Mouse (Mus musculus): ENCODE data around the gene Rad51b.

The Rad51b gene

DNA sequence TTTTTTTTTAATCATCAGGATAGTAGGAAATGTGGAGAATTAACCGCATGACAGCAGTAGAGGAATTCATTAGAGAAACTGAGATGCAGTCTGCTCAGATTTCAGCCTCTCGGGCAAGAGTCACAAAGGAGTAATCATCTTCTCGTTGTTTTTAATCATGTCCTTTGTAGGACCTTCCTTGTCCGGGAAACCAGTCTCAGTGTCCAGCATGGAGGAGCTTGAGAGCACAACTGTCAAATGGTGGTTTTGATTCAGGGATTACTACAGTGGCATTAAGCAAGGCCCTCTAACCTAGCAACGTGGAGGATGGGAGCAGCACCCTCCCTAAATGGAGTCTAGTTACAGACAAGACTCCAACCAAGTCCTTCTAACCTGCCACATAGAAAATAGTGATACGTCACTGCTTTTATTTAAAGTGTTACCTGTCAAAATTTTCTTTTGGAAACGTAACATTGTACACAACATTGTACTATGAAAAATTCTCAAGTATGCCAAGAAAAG lies 278.0 kb downstream of the Rad51b start:
- in situ Hi-C loops (cut with MboI, MseI) = no loop called here

DNA sequence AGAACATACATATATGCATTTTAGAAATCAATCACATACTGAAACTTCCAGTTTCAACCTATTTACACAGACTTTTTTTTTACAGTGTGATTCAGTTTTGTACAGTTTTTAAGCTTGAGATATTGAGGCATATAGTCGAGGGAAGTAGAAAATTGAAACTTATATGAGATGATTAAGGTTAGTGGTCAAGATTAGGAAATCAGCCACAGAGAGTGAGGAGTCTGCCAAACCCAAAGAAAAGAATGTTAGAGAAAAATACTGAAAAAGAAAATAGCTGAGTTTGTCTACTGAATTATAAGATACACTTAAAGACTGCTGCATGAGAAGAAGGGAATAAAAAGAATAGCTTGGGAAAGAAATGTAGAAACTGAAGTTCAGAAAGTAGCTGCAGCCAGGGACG lies 280.4 kb downstream of the Rad51b start:
- in situ Hi-C loops (cut with MboI, MseI) = no loop called here

DNA sequence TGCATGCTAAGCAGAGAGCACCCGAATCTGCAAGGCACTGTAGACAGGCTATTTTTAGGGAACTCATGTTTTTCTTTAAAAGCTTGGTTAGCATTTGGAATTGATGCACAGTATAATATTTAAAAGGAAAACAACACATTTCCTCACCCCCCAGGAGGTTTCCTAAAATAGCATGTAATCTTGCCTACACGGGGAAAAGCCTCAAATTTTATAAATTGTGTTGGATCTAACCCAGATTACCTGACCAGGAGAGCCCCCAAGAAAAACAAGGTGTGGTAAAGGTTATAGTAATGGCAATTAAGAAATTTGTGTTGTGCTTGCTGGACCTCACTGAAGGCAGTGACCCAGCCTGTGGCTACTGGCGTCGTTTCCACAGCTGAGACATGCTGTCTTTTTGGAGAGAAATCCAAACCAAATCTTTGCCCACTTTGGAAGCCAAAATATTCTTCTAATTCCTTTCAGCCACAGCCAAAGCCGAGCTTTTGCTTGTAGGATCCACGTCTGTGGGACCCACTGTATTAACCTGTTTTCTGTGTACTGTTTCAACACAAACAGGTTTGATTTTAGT lies 282.0 kb downstream of the Rad51b start:
- in situ Hi-C loops (cut with MboI, MseI) = no loop called here

DNA sequence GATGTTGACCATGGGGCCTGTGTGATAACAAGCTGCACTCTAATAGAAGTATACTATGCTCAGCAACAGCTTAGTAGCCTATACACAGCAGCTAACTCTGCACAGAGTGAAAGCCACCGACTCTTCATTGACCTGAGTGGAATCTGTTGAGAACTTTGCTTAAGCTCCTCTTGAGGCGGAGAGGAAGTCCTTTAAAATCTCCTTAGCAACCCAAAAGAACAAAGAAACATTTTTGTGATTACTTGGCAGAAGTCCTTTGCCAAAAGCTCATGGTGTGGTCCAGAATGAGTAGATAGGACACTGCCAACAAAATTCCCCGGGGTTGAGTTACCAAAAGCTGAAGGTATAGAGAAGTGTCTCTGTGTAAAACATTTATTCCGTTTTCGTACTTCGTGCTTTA lies 282.8 kb downstream of the Rad51b start:
- in situ Hi-C loops (cut with MboI, MseI) = no loop called here

DNA sequence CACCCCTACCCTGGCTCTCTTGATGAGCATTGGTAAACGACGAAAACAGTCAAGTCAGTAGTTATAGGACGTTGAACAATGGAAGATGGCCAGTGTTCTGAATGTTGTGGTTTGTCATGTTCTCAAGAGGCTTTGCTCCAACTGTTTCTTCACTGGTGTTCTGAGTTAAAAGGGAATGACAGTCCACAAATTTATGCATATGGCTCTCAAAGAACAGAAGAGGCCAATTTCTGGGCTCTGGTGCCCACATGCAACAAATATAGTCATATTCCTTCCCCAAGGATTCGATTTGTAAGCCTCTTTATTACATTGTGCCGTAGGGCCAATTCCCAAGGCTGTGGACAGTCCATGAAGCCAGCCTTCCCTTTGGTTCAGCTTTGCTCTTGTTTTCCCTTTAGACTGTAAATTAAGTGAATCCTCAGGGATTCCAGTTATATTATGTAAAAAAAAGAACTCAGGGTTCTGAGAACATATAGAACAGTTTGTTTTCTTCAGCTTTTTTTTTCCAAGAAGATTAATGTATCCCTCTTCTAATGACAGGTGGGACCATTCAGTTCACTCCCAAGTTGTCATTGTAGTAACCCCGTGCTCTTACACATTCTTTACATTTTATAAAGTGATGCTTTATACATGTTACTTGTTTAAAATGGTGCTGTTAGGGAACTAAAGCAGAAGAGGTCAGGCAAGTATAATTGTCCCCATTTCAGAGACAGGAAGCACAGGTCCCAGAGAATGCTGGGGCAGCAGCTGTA lies 287.6 kb downstream of the Rad51b start:
- in situ Hi-C loops (cut with MboI, MseI) = no loop called here

DNA sequence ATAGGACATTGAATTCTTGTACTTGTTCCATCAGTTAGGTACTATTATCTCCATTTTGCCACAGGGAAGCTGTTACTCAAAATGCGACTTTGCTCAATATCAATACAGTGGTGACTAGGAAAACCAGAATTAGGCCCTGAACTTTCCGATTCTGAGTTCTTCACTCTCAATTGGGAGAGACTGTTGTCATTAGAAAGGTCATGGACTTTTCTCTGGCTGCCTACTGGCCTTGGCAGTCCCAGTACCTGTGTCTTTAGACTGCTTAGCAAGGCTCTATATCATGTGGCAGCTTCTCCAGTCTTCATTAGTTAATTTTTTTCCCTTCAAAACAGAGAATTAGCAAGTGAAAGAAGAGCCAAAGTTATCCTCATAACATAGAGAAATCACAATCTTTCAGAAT lies 288.3 kb downstream of the Rad51b start:
- in situ Hi-C loops (cut with MboI, MseI) = no loop called here

DNA sequence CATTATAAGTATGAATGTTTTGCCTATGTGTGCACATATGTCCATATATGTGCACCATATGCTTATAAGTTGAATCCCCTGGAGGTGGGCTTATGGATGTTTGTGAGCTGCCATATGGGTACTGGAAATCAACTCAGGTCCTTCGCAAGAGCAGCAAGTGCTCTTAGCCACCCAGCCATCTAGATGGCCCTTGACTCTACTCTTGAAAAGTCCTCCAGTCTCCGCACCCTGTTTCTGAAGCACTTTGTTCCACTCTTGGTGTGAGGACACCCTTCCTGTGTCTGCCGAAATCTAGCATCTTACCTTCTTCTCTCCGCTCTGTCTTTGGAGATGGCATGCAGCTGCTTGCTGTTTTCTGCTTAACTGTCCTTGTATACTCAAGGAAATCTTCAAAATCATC lies 291.7 kb downstream of the Rad51b start:
- in situ Hi-C loops (cut with MboI, MseI) = no loop called here

DNA sequence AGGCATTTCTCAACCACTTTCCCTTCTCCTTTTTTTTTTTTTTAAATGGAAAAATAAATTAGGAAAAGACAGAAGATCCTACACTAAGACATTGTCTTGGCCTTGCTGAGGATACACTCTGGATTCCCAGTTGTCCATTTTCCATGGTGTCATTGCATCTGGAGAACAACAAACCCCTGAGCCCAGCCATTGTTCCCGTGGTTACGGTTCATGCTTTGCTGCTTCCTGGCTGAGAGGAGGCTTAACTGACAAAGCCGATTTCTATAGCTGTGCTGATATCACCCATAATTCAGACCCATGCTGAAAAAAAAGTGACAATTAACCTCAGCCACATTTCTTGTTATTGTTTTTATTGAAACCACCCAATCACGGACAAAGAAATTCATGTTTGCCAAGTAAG lies 295.1 kb downstream of the Rad51b start:
- in situ Hi-C loops (cut with MboI, MseI) = no loop called here

DNA sequence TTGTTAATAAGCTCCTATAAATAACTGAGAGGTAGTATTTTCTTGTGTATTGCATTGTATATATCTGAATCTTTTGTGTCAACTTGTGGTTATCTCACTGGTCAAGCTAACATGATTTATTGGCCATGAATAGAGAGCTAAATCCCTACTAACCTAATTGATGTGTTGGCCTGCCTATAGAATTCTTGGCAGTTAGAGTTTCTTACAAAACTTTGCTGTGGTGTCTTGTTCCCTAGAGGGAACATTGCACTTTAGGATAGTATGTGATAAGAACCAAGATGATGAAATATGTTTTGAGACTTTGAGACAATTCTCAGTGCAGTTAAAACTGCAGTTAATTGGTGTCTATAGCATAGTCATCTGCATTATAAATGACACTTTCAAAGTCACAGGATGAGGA lies 299.8 kb downstream of the Rad51b start:
- in situ Hi-C loops (cut with MboI, MseI) = no loop called here

DNA sequence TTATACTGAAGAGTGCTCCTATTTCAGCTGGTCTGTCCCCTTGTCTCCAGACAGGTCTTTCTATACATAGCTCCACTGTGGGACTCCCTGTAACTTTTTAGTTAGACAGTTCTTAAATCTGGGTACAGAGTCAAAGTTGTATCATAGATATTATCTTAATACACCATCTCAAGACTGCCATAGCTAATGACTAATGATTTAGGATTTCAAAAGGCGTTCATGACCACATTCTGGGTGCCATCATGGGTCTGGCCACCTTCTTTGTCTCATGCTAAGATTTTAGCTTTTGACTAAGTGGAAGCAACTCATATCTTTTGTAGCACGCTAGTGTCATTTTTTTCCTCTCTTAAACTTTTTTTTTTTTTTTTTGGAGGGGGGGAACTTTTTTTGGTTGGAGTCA lies 300.3 kb downstream of the Rad51b start:
- in situ Hi-C loops (cut with MboI, MseI) = no loop called here

DNA sequence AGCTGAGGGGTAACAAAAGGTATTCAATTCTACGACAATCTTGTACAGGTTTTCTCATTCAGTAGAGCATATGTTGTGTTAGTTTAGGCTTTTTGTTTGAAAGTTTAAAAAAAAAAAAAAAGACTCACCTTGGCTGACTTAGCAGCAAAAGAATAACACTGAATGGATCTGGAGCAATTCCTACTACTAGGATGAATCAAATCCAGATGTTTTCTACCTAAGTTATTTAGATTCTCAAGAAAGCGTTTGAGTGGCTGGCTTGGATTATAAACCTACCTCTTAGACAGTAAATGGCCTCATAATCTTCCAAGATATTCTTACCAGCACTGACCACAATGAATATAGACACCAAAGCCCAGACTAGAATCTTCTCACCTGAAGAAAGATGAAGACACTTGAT lies 300.7 kb downstream of the Rad51b start:
- in situ Hi-C loops (cut with MboI, MseI) = no loop called here

DNA sequence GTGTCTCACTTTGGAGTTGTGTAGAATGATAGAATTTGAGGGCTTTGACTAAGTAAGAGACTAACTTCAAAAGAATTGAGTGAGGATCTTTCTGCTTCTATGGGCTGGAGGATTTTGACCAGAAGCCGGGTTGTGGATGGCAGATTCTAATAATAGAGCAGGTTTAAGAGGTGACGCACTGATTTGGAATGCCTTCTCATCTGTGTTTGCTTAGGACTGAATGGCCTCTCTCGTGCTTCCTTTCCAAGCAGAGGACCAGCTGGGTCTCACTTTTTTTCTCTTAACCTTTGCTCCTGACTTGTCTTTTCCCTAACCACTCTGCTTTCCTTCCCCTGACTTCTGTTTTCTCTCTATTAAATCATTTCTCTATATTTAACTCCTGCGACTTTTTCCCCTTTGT lies 301.4 kb downstream of the Rad51b start:
- in situ Hi-C loops (cut with MboI, MseI) = no loop called here

DNA sequence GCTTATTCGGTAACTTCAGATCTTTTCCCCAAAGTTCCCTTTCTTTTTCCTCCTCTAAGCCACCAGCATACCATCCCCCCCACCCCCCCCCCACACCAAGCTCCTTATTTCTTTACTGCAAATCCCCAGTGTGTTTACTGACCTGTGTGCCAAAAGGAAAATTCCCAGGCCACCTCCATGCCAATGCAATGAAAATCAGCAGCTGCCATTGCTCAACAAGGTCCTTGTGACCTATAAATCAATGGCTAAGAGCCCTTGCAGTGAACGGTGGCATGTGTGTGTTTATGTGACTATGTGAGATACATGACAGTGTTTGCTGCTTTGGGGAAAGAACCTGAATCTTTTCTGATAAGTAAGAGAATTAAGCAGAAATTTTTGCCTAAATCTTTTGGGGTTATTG lies 301.8 kb downstream of the Rad51b start:
- in situ Hi-C loops (cut with MboI, MseI) = no loop called here

DNA sequence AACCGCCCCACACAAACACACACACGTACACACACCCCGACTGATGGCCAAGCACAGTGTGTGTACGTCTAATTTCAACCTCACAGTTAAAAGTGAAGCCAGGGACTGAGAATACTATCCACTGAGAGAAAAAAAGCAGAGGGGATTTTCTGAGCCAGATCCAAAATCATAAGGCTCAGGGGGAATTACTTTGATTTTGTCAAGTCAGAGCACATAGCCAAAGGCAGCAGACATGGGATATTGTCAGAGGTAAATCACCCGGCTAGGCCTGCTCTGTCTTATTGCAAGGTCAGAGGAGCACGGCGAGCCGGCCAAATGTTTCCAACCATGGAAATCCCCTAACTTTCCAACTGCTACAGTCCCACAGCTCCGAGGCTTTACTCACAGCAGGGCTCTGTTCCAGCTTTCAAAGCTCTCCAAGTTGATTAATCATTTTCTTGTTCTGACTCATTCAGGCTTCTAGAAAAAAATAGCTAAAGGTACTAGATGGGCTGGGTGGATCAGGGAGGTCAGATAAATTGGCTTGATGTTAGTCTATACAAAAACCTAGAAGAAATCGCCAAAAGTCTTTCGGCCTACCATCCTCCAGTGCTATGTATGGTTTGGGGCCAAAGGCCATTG lies 303.2 kb downstream of the Rad51b start:
- in situ Hi-C loops (cut with MboI, MseI) = loop anchor here (25.0 kb wide), 1 partner anchor 187 kb away; no protein-coding TSS in a partner anchor

DNA sequence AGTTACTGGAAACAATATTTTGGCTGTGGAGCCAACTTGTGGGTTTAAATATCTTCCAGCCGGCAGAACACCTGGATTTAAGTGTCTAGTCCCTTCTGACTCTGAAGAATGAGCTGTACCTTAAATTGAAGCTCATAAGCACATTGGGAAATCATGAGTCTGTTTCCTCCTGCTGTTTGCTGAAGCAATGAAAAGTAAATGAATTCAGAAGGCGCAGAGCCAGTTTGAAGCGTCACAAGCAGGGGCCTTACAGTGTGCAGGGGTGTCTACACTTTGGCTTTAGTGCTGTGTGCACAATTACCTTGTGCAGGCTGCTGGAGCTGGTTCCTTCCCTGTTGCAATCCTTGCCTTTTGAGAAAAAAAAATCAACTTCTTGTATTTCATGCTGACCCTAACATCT lies 305.6 kb downstream of the Rad51b start:
- in situ Hi-C loops (cut with MboI, MseI) = loop anchor here (25.0 kb wide), 1 partner anchor 185 kb away; no protein-coding TSS in a partner anchor

DNA sequence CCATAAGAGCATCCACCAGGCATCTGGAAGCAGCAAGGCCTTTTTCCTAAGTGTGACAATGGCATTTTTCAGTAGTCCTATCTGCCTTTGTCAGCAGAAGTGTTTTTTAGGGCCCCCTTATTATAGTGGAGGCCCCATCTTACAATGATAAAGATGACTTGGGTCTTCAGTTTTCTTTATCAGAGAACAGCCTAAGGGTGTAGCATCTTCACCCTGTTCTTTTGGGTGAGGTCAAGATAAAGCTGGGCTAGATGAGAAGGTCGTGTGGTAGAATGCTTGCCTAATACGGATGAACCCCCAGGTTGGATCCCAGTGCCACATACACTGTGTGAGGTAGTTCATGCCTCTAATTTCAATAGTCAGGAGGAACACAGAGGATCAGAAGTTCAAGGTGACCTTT lies 307.8 kb downstream of the Rad51b start:
- in situ Hi-C loops (cut with MboI, MseI) = loop anchor here (5.0 to 25.0 kb wide), 2 partner anchors 48 to 182 kb away; no protein-coding TSS in a partner anchor

DNA sequence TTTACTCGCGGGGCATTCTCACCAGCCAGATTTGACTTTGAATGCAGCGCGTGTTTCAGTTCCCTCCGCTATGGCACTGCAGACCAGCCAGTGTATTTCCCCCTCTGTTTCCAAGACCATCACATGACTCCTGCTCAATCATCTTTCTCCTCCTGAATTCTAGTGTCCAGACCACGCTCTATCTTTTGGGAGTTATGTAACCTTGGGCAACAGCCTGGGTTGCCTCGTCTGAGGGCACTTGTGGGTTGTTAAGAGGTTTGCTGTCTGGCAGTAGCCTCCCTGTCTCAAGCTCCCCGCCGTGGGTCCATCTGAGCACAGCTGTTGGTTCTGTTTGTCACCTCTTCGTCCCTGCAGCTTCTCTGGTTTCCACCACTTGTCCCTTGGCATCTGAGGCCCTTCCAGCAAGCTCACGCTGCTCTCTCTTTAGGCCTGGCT lies 309.1 kb downstream of the Rad51b start:
- in situ Hi-C loops (cut with MboI, MseI) = loop anchor here (5.0 to 25.0 kb wide), 2 partner anchors 49 to 181 kb away; no protein-coding TSS in a partner anchor

DNA sequence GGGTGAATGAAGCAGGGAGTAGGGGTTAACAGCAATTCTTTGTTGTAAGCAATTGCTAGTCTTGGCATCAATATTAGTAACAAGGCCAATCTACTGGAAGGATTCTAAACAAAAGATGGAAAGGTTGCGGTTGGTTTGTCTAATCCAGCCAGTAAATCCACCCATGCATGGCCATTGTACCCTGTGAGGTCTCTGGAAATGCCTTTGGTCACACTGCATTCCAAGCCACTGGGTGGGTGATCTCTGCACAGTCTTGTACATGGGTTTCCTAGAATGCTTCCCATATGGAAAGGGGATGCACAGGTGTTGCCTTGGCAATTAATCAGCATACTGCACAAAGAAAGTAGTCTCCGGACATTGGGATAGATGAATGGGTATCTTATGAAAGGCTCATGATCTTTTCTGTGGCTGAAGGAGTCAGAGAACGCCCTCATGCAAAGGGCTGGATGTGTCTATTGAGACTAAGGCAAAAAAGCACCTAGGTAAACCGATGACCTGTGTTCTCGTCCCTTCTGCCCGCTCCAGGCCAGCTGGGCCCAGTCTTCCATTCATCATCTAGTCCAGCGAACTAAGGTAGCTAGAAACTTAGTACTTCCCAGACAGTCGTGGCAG lies 312.4 kb downstream of the Rad51b start:
- in situ Hi-C loops (cut with MboI, MseI) = loop anchor here (5.0 to 25.0 kb wide), 3 partner anchors 52 to 518 kb away; no protein-coding TSS in a partner anchor

DNA sequence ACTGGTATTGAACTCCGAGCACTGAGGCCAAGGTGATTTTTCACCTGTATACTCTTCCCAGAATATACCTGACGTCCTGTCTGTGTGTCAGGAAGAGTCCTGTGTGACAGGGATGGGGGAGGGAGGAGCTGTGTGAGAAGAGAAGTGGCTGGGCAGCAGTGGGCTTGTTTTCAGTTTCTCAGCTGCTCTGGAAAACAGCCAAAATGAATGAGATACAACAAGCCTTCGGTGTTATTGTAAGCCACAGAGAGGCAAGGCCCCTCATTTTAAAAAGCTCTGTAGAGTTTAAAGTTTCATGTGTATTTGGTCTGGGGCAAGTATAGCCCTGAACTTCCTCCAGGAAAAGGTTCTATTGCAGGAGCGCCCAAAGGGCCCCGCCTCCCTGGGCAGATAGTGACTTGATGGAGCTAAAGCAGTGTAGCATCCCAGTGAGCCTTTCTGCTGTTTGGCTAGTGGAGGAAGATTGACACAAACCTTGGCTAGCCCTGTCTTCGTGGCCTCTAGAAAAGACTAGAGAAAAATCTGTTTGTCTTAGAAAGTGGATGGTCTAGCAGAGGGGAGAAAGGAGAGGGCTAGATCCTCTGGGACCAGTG lies 313.5 kb downstream of the Rad51b start:
- in situ Hi-C loops (cut with MboI, MseI) = loop anchor here (5.0 to 25.0 kb wide), 2 partner anchors 177 to 517 kb away; no protein-coding TSS in a partner anchor

DNA sequence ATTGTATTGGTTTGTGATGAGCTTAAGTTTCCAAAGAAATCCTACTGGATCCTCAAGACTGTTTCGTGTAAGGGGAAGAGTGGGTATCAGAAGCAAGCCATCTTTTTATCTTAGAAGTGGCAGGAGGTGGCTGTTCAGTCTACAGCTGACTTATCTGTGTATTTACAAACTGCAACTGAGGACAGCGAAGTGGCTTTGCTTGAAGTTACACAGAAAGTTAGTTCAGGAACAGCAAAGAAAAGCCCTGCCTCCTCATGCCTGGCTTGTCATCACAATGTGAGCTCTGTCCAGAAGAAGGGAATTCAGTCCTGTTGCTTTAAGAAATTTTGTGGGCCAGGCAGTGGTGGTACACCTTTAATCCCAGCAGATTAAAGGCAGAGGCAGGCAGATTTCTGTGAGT lies 314.6 kb downstream of the Rad51b start:
- in situ Hi-C loops (cut with MboI, MseI) = loop anchor here (5.0 to 25.0 kb wide), 2 partner anchors 176 to 516 kb away; no protein-coding TSS in a partner anchor

DNA sequence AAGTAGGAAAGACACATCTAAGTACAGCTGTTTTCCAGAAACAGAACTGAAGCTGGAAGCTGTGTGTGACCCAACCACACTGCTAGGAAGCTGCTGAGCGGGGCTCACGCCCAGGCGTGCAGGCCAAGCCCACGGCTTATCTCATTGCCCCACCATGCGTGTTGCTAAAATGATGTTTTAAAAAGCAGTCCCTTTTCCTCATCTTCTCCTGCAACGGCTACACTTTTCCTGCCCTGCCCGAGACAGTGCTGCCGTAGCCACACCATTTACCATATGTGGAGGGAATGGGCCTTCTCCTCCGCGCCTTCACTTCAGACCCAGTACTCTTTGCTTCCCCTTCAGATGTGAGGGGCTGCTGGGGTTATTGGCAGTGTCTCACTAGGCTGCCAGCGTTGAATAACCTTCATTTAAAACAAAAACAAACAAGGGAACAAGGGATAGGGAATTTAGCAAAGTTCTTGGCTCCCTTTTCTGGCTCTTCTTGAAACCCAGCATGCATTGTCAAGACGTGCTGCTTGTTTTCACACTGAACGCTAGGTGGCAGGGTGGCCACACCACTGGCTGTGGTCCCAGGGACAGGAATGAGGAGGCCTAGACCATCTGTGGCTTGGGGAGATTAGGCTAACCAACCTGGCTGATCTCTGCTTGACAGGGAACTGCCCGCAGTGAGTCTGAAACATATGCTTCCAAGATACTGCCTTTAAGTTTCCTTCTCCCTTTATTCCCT lies 315.4 kb downstream of the Rad51b start:
- in situ Hi-C loops (cut with MboI, MseI) = loop anchor here (5.0 to 25.0 kb wide), 2 partner anchors 175 to 515 kb away; no protein-coding TSS in a partner anchor

Measured in T-helper 2 cell (primary cell).